Mouse (Mus musculus) kidney, embryonic 16.5 days (tissue): ENCODE data around the gene Mecom. TPM values are rescaled to one million over a fixed set of nuclear protein-coding genes. Genes with fewer than 3 reads are reported as not detected.

Experiments
- ATAC-seq: fragments of 200-750 bp; cut with Nextera tagmentation; 2 replicates; pipeline ENCODE4 v1.8.0; 2017; ENCODE audit warnings: moderate TSS enrichment; ENCODE audit not compliant: low FRiP score, low TSS enrichment
- H3K27ac ChIP-seq: fragments of 300-500 bp; sonication (generic); 2 replicates; pipeline ENCODE4 v1.5.1; 2014; ENCODE audit warnings: low read length
- H3K27me3 ChIP-seq: fragments of 300-500 bp; sonication (generic); 2 replicates; pipeline ENCODE4 v1.6.1; 2014; ENCODE audit warnings: low read length, control low read depth, mixed read lengths; ENCODE audit not compliant: insufficient read depth
- H3K36me3 ChIP-seq: fragments of 300-500 bp; sonication (generic); 2 replicates; pipeline ENCODE4 v1.6.1; 2014; ENCODE audit warnings: low read length, control low read depth, mixed read lengths; ENCODE audit not compliant: insufficient read depth
- H3K4me1 ChIP-seq: fragments of 300-500 bp; sonication (generic); 2 replicates; pipeline ENCODE4 v1.6.1; 2014; ENCODE audit warnings: low read length, control low read depth, mixed read lengths; ENCODE audit not compliant: insufficient read depth
- H3K4me2 ChIP-seq: fragments of 300-500 bp; sonication (generic); replicated peaks from 2 replicates; pipeline ENCODE4 v1.6.1; 2014; ENCODE audit warnings: low read depth, low read length
- H3K4me3 ChIP-seq: fragments of 300-500 bp; sonication (generic); 2 replicates; pipeline ENCODE4 v1.5.1; 2014; ENCODE audit warnings: mild to moderate bottlenecking, low read length
- H3K9ac ChIP-seq: fragments of 300-500 bp; sonication (generic); replicated peaks from 2 replicates; pipeline ENCODE4 v1.6.1; 2014; ENCODE audit warnings: low read length
- H3K9me3 ChIP-seq: fragments of 300-500 bp; sonication (generic); 2 replicates; pipeline ENCODE4 v1.6.1; 2016; ENCODE audit warnings: low read length, control low read depth
- WGBS: fragments of 180-500 bp; shearing (Covaris S2); extraction: QIAGEN DNeasy Blood & Tissue Kit; methylation state at CpG from one replicate; pipeline ENCODE4 v1.1.7; 2014; 5-methylcytosine and 5-hydroxymethylcytosine counted together
- polyA plus RNA-seq: library from polyadenylated mRNA; unstranded; fragments of >200 nt; fragmentation: Nextera tagmentation; extraction: Ambion mirVana; gene quantifications from 2 replicates; pipeline ENCODE4 v1.2.1, GENCODE M21; 2015

The Mecom gene
- polyA plus RNA-seq, 1 experiment from 2014 or later = 78.3 TPM

GRCm38 (mm10) chr3:30394911-30395310 is 152.9 kb downstream of the Mecom start:
- no peaks in the 10 kb centered on the region for H3K9me3 ChIP-seq
- no peak overlapping the region for H3K4me3 ChIP-seq
- H3K9ac ChIP-seq = no peak overlapping the region
- ATAC-seq = no peak
- WGBS = 86% methylated on average over 4 of the region's 4 CpGs
- no peaks in the 10 kb centered on the region for H3K27me3 ChIP-seq
- 0 out of 2 replicates have a peak, but pooled peaks cover 4% of the 10 kb centered on the region for H3K4me1 ChIP-seq
- H3K27ac ChIP-seq = no peak overlapping the region
- H3K4me2 ChIP-seq = no peak overlapping the region
- H3K36me3 ChIP-seq = no peaks in the 10 kb centered on the region

- 64% methylated on average over 4 of the region's 4 CpGs for WGBS
Measured at GRCm38 (mm10) chr3:30392662-30393061, 155.1 kb downstream of the Mecom start.

GRCm38 (mm10) chr3:30392218-30392617 is 155.6 kb downstream of the Mecom start:
- WGBS = 31% methylated on average over 4 of the region's 4 CpGs
- no peak overlapping the region for H3K4me3 ChIP-seq
- H3K4me2 ChIP-seq = no peak overlapping the region
- H3K9ac ChIP-seq = no peak overlapping the region
- no peaks in the 10 kb centered on the region for H3K9me3 ChIP-seq
- ATAC-seq = 0 out of 2 replicates have a peak, but pooled peaks have one; percentile 49
- H3K27me3 ChIP-seq = no peaks in the 10 kb centered on the region
- 0 out of 2 replicates have a peak, but pooled peaks cover 4% of the 10 kb centered on the region for H3K4me1 ChIP-seq
- H3K36me3 ChIP-seq = no peaks in the 10 kb centered on the region
- no peak overlapping the region for H3K27ac ChIP-seq

More at GRCm38 (mm10) chr3:30392662-30393061, 155.1 kb downstream of the Mecom start:
- ATAC-seq = no peak
- H3K9me3 ChIP-seq = no peaks in the 10 kb centered on the region
- no peak overlapping the region for H3K9ac ChIP-seq
- H3K27ac ChIP-seq = no peak overlapping the region
- no peaks in the 10 kb centered on the region for H3K27me3 ChIP-seq
- H3K4me2 ChIP-seq = no peak overlapping the region
- H3K4me1 ChIP-seq = 0 out of 2 replicates have a peak, but pooled peaks cover 4% of the 10 kb centered on the region
- H3K36me3 ChIP-seq = no peaks in the 10 kb centered on the region
- H3K4me3 ChIP-seq = no peak overlapping the region

GRCm38 (mm10) chr3:30390346-30390745 is 157.5 kb downstream of the Mecom start:
- Histone ChIP-seq H3K27me3 (no peaks in the 10 kb centered on the region), H3K4me2 (no peak overlapping the region), H3K9ac (no peak overlapping the region), H3K4me3 (no peak overlapping the region), H3K4me1 (0 out of 2 replicates have a peak, but pooled peaks cover 4% of the 10 kb centered on the region), H3K27ac (no peak overlapping the region), H3K9me3 (no peaks in the 10 kb centered on the region), H3K36me3 (no peaks in the 10 kb centered on the region)
- 87% methylated on average over 5 of the region's 5 CpGs for WGBS
- no peak for ATAC-seq

- peak; percentile 42; the same call in 1 of the 2 replicates for ATAC-seq
Measured at GRCm38 (mm10) chr3:30380273-30380672, 167.5 kb downstream of the Mecom start.

GRCm38 (mm10) chr3:30379301-30379700 is 168.5 kb downstream of the Mecom start:
- Histone ChIP-seq H3K4me1 (peaks cover 10% of the 10 kb centered on the region), H3K4me2 (no peak overlapping the region), H3K27me3 (no peaks in the 10 kb centered on the region), H3K9ac (no peak overlapping the region), H3K4me3 (no peak overlapping the region), H3K9me3 (no peaks in the 10 kb centered on the region), H3K27ac (no peak overlapping the region), H3K36me3 (no peaks in the 10 kb centered on the region)
- ATAC-seq = no peak
- 36% methylated on average over 6 of the region's 6 CpGs for WGBS

More at GRCm38 (mm10) chr3:30380273-30380672, 167.5 kb downstream of the Mecom start:
- peak overlapping the region; percentile 24 for H3K4me2 ChIP-seq
- no peak overlapping the region for H3K9ac ChIP-seq
- H3K27me3 ChIP-seq = no peaks in the 10 kb centered on the region
- H3K4me1 ChIP-seq = peaks cover 10% of the 10 kb centered on the region
- WGBS = 18% methylated on average over 4 of the region's 4 CpGs
- no peak overlapping the region for H3K4me3 ChIP-seq
- no peaks in the 10 kb centered on the region for H3K36me3 ChIP-seq
- no peaks in the 10 kb centered on the region for H3K9me3 ChIP-seq
- no peak overlapping the region for H3K27ac ChIP-seq

- no peaks in the 10 kb centered on the region for H3K36me3 ChIP-seq
- H3K27me3 ChIP-seq = no peaks in the 10 kb centered on the region
- WGBS = 52% methylated on average over 7 of the region's 7 CpGs
- peak overlapping the region; percentile 24; the same call in 1 of the 2 replicates for H3K4me2 ChIP-seq
- H3K9me3 ChIP-seq = no peaks in the 10 kb centered on the region
- H3K9ac ChIP-seq = no peak overlapping the region
- peaks cover 7% of the 10 kb centered on the region; the same call in 1 of the 2 replicates for H3K4me1 ChIP-seq
- no peak overlapping the region for H3K4me3 ChIP-seq
- no peak for ATAC-seq
- H3K27ac ChIP-seq = no peak overlapping the region
Measured at GRCm38 (mm10) chr3:30371472-30371871, 176.3 kb downstream of the Mecom start.

GRCm38 (mm10) chr3:30370860-30371455 is 176.8 kb downstream of the Mecom start:
- H3K4me2 ChIP-seq = peak overlapping the region; percentile 24
- no peak overlapping the region for H3K27ac ChIP-seq
- H3K9me3 ChIP-seq = no peaks in the 10 kb centered on the region
- no peak for ATAC-seq
- H3K27me3 ChIP-seq = no peaks in the 10 kb centered on the region
- H3K4me3 ChIP-seq = no peak overlapping the region
- H3K36me3 ChIP-seq = no peaks in the 10 kb centered on the region
- no peak overlapping the region for H3K9ac ChIP-seq
- H3K4me1 ChIP-seq = peaks cover 7% of the 10 kb centered on the region; the same call in 1 of the 2 replicates
- 56% methylated on average over 16 of the region's 16 CpGs for WGBS

- ATAC-seq = no peak
- H3K4me1 ChIP-seq = peaks cover 7% of the 10 kb centered on the region; the same call in 1 of the 2 replicates
- 91% methylated on average over 7 of the region's 7 CpGs for WGBS
Measured at GRCm38 (mm10) chr3:30366621-30367020, 181.2 kb downstream of the Mecom start.

GRCm38 (mm10) chr3:30361190-30361589 is 186.6 kb downstream of the Mecom start:
- H3K27me3 ChIP-seq = no peaks in the 10 kb centered on the region
- no peak overlapping the region for H3K9ac ChIP-seq
- peaks cover 24% of the 10 kb centered on the region for H3K4me1 ChIP-seq
- no peaks in the 10 kb centered on the region for H3K9me3 ChIP-seq
- H3K36me3 ChIP-seq = no peaks in the 10 kb centered on the region
- H3K27ac ChIP-seq = no peak overlapping the region
- ATAC-seq = 0 out of 2 replicates have a peak, but pooled peaks have one; percentile 23
- H3K4me2 ChIP-seq = no peak overlapping the region
- H3K4me3 ChIP-seq = no peak overlapping the region
- 69% methylated on average over 5 of the region's 5 CpGs for WGBS

More at GRCm38 (mm10) chr3:30366621-30367020, 181.2 kb downstream of the Mecom start:
- Histone ChIP-seq H3K36me3 (no peaks in the 10 kb centered on the region), H3K4me3 (no peak overlapping the region), H3K27ac (no peak overlapping the region), H3K4me2 (no peak overlapping the region), H3K27me3 (no peaks in the 10 kb centered on the region), H3K9ac (no peak overlapping the region), H3K9me3 (no peaks in the 10 kb centered on the region)
